Mouse (Mus musculus): ENCODE data around the gene Gnpnat1. TPM values are rescaled to one million over a fixed set of nuclear protein-coding genes. Genes with fewer than 3 reads are reported as not detected.

Gnpnat1 gene
- polyA plus RNA-seq, 1 experiment = 31.2 TPM

DNA sequence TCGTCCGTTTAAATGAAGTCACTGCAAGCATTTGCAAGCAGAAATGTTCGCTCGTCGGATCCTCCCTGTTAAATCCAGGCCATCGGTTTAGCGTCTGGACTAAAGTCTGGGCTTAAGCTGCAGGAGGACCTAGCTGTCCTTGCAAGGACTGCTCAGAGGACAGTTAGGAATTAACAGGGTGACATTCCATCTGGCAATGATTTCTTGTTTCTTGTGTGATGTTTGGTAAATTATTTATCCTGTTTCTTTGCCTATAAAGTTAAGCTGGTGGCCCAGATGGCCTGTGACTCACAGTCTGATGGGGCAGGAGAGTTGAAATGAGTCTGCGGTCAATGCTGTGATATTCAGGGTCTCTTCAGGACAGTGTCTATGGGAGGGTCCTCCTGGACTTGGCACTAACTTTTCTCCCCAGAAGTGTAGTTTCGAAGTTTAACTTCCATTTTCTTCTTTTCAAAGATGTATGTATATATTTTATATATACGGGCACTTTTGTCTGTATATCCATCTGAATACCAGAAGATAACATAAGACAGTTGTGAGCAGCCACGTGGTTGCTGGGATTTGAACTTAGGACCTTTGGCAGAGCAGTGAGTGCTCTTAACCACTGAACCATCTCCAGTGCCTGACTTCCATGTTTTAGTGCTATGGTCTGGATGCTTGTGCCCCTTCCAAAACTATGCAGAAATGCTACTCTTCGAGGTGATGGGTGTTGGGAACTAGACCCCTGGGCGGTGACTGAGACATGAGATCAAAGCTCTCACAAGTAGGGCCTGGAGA lies 25.5 kb upstream of the Gnpnat1 start:
- no peak overlapping the region for H3K27ac ChIP-seq (replicated peaks; ENCODE audit: low read depth, low read length)
- H3K4me1 ChIP-seq (ENCODE audit: control insufficient read depth, insufficient read depth, insufficient read length, low read length) = no peaks in the 10 kb centered on the region
- H3K4me3 ChIP-seq (ENCODE audit: insufficient read depth, low read depth, low read length) = no peak overlapping the region

GRCm38 (mm10) chr14:45423220-45423619 lies 18.5 kb upstream of the Gnpnat1 start:
- Histone ChIP-seq H3K4me3 (ENCODE audit: insufficient read depth, low read depth, low read length) (no peak overlapping the region), H3K27ac (replicated peaks; ENCODE audit: low read depth, low read length) (no peak overlapping the region), H3K4me1 (ENCODE audit: control insufficient read depth, insufficient read depth, insufficient read length, low read length) (peaks cover 2% of the 10 kb centered on the region; the same call in 1 of the 2 replicates)

GRCm38 (mm10) chr14:45422371-45422770 lies 17.7 kb upstream of the Gnpnat1 start:
- H3K4me1 ChIP-seq (ENCODE audit: control insufficient read depth, insufficient read depth, insufficient read length, low read length) = peaks cover 2% of the 10 kb centered on the region; the same call in 1 of the 2 replicates
- H3K4me3 ChIP-seq (ENCODE audit: insufficient read depth, low read depth, low read length) = no peak overlapping the region
- no peak overlapping the region for H3K27ac ChIP-seq (replicated peaks; ENCODE audit: low read depth, low read length)

DNA sequence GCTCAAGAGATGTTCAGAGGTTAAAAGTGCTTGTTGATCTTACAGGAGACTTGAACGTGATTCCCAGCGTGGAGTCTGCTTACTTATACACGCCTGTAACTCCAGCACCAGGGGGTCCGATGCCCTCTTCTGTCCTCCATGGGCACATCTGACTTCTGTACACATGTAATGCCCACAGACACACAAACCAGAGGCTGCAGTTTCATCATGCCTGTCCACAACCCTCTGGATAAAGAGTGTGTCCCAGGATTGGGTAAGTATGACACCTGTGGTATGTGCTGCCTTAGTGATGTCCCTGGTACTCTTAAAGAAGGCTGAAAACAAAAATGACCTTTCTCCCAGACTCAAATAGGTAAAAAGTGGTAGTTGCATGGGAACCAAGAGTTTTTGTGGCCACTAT lies 14.6 kb upstream of the Gnpnat1 start:
- Histone ChIP-seq H3K4me3 (ENCODE audit: insufficient read depth, low read depth, low read length) (no peak overlapping the region), H3K4me1 (ENCODE audit: control insufficient read depth, insufficient read depth, insufficient read length, low read length) (peaks cover 2% of the 10 kb centered on the region; the same call in 1 of the 2 replicates), H3K27ac (replicated peaks; ENCODE audit: low read depth, low read length) (no peak overlapping the region)

- Histone ChIP-seq H3K4me3 (ENCODE audit: insufficient read depth, low read depth, low read length) (no peak overlapping the region), H3K4me1 (ENCODE audit: control insufficient read depth, insufficient read depth, insufficient read length, low read length) (peaks cover 2% of the 10 kb centered on the region; the same call in 1 of the 2 replicates), H3K27ac (replicated peaks; ENCODE audit: low read depth, low read length) (peak overlapping the region; percentile 39; the same call in 1 of the 2 replicates)
Measured at GRCm38 (mm10) chr14:45418553-45418952, 13.8 kb upstream of the Gnpnat1 start.

- no peak overlapping the region for H3K27ac ChIP-seq (replicated peaks; ENCODE audit: low read depth, low read length)
- H3K4me1 ChIP-seq (ENCODE audit: control insufficient read depth, insufficient read depth, insufficient read length, low read length) = peaks cover 2% of the 10 kb centered on the region; the same call in 1 of the 2 replicates
Measured at GRCm38 (mm10) chr14:45416265-45416664, 11.6 kb upstream of the Gnpnat1 start.

DNA sequence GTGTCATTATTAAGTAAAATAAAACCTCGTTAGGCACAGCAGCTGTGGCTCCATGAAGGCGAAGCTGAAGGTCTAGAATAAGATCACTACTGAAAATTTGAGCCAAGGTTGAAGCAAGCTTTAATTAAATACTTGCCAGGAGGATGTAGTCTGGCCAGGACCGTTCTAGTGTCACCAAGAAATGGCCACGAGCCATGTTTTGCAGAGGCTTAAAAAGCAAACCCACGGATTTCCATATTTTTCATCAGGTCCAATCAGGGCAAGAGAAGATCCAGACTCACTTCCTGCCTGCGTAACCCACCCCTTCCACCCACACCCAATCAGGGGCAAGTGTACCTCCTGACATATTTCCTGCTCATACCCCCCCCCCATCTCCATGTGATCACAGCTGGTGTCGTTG lies 1.1 kb downstream of the Gnpnat1 start:
- no peaks in the 10 kb centered on the region for H3K4me1 ChIP-seq (ENCODE audit: control insufficient read depth, insufficient read depth, insufficient read length, low read length)
- no peak overlapping the region for H3K4me3 ChIP-seq (ENCODE audit: insufficient read depth, low read depth, low read length)
- no peak overlapping the region for H3K27ac ChIP-seq (replicated peaks; ENCODE audit: low read depth, low read length)

More at GRCm38 (mm10) chr14:45416265-45416664, 11.6 kb upstream of the Gnpnat1 start:
- H3K4me3 ChIP-seq (ENCODE audit: insufficient read depth, low read depth, low read length) = no peak overlapping the region

DNA sequence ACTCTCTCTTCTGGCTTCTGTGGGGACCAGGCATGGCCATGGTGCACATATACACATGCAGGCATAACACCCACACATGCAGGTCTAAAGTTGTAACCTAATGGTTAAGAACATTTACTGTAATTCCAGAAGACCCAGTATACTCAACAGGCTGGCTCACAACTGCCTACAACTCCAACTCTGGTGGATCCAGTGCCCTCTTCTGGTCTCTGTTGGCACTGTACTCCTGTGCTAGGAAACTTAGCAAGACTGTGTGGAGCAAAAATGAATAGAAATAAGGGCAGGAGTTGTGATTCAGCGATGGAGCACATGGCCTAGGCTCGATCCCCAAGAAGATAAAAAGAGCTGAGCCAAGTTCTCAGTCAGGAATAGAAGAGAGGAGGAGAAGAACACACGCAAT lies 4.9 kb downstream of the Gnpnat1 start:
- no peak overlapping the region for H3K4me3 ChIP-seq (ENCODE audit: insufficient read depth, low read depth, low read length)
- H3K4me1 ChIP-seq (ENCODE audit: control insufficient read depth, insufficient read depth, insufficient read length, low read length) = no peaks in the 10 kb centered on the region
- no peak overlapping the region for H3K27ac ChIP-seq (replicated peaks; ENCODE audit: low read depth, low read length)

DNA sequence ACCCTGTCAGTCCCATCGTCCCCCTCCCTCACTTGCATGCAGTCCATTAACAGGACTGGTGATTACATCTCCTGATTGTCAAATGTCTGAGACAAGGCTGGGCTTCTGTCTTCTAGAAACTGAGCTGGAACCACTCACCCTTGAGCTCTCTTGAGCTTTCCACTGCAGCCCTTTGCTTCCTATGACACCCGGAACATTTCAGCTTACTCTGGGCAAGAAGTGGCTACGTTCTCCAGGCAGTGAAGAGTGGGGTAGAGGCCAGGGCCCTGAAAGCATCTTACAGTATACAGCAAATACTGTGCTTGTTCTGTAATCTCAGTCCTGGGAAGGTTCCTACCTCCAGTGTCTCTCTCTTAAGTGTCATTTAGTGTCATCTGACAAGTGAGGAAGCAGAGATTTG lies 15.5 kb downstream of the Gnpnat1 start:
- H3K4me3 ChIP-seq (ENCODE audit: insufficient read depth, low read depth, low read length) = peak overlapping the region; percentile 86
- H3K4me1 ChIP-seq (ENCODE audit: control insufficient read depth, insufficient read depth, insufficient read length, low read length) = peaks cover 2% of the 10 kb centered on the region; the same call in 1 of the 2 replicates
- H3K27ac ChIP-seq (replicated peaks; ENCODE audit: low read depth, low read length) = peak overlapping the region; percentile 54

GRCm38 (mm10) chr14:45388345-45389181 lies 16.1 kb downstream of the Gnpnat1 start:
- H3K27ac ChIP-seq (replicated peaks; ENCODE audit: low read depth, low read length) = peak overlapping the region; percentile 54
- H3K4me1 ChIP-seq (ENCODE audit: control insufficient read depth, insufficient read depth, insufficient read length, low read length) = peaks cover 2% of the 10 kb centered on the region; the same call in 1 of the 2 replicates
- peak overlapping the region; percentile 86 for H3K4me3 ChIP-seq (ENCODE audit: insufficient read depth, low read depth, low read length)

DNA sequence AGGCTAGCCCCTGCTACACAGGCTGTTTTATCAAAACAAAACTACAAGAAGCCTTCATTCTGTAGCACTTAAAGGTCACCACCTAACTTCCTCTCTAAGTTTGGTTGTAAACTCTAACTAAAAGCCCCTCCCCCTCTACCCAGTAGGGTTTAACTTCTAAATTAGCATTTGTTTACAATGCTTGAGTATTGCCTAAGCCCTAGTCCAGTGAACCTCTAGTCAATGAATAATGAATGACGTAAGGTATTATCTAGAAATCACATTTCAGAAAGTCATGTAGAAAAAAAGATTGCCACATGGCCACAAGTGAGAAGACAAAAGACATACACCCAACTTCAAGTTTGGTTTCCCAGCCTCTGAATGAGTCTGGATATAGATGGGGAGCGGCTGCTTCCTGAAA lies 17.2 kb downstream of the Gnpnat1 start:
- Histone ChIP-seq H3K27ac (replicated peaks; ENCODE audit: low read depth, low read length) (no peak overlapping the region), H3K4me3 (ENCODE audit: insufficient read depth, low read depth, low read length) (peak overlapping the region; percentile 86; the same call in 1 of the 2 replicates), H3K4me1 (ENCODE audit: control insufficient read depth, insufficient read depth, insufficient read length, low read length) (peaks cover 2% of the 10 kb centered on the region; the same call in 1 of the 2 replicates)

- H3K4me1 ChIP-seq (ENCODE audit: control insufficient read depth, insufficient read depth, insufficient read length, low read length) = peaks cover 2% of the 10 kb centered on the region; the same call in 1 of the 2 replicates
- no peak overlapping the region for H3K4me3 ChIP-seq (ENCODE audit: insufficient read depth, low read depth, low read length)
- no peak overlapping the region for H3K27ac ChIP-seq (replicated peaks; ENCODE audit: low read depth, low read length)
Measured at GRCm38 (mm10) chr14:45385596-45385995, 19.1 kb downstream of the Gnpnat1 start.

GRCm38 (mm10) chr14:45382912-45383311 lies 21.8 kb downstream of the Gnpnat1 start:
- no peak overlapping the region for H3K4me3 ChIP-seq (ENCODE audit: insufficient read depth, low read depth, low read length)
- H3K27ac ChIP-seq (replicated peaks; ENCODE audit: low read depth, low read length) = no peak overlapping the region
- H3K4me1 ChIP-seq (ENCODE audit: control insufficient read depth, insufficient read depth, insufficient read length, low read length) = peaks cover 2% of the 10 kb centered on the region; the same call in 1 of the 2 replicates

- Histone ChIP-seq H3K4me3 (ENCODE audit: insufficient read depth, low read depth, low read length) (no peak overlapping the region), H3K4me1 (ENCODE audit: control insufficient read depth, insufficient read depth, insufficient read length, low read length) (no peaks in the 10 kb centered on the region), H3K27ac (replicated peaks; ENCODE audit: low read depth, low read length) (no peak overlapping the region)
Measured at GRCm38 (mm10) chr14:45380756-45381155, 24.0 kb downstream of the Gnpnat1 start.

- H3K27ac ChIP-seq (replicated peaks; ENCODE audit: low read depth, low read length) = no peak overlapping the region
- no peaks in the 10 kb centered on the region for H3K4me1 ChIP-seq (ENCODE audit: control insufficient read depth, insufficient read depth, insufficient read length, low read length)
- no peak overlapping the region for H3K4me3 ChIP-seq (ENCODE audit: insufficient read depth, low read depth, low read length)
Measured at GRCm38 (mm10) chr14:45378771-45379170, 25.9 kb downstream of the Gnpnat1 start.
